Mouse (Mus musculus): ENCODE results near the gene Tom1. TPM values are rescaled to one million over a fixed set of nuclear protein-coding genes. Genes with fewer than 3 reads are reported as not detected.

The Tom1 gene
- 30.1 and 35.0 TPM in 2 replicates for polyA plus RNA-seq (2014; fragmentation: Nextera tagmentation; extraction: Ambion mirVana)

DNA sequence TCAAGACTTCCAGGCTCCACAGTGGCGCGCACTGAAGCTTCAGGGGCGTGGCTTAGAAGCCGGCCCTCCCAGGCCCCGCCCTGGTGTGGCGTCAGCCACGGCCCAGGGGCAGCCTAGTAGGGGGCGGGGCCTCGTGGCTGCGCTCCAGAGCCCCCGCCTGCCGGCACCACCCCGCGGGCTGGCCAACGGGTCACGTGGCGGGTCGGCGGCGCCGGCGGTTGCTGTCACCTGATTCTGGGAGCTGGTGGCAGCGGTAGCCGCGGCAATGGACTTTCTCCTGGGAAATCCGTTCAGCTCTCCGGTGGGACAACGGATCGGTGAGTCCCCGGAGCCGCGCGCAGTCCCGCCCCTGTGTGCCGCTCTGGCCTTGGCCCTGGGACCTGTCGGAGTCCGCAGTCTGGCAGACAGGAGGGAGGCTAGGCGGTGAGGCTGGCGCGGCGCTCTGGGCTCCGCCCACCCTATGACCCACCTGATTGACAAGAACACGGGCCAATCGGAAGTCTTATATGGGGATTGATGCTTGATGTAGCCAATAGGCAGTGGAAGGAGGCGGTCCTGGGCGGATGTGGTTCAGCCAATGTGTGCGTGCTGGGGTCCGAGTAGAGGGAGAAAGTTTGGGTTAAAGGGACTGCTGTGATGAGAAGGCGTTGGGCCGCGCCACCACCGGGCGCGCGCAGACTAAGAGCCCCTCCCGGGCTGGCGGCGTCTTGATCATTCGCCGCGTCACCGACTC, at the start of gene Tom1:
Gene Tom1, plus strand, starts transcription at position 195 of the 733 bp plus-strand sequence.
- WGBS = 0% methylated on average over 62 of the region's 62 CpGs
- no peak within 1 kb of the TSS for H3K27ac ChIP-seq (replicated peaks; ENCODE audit: low read depth, low read length)
- H3K4me3 ChIP-seq (ENCODE audit: low read depth, low read length) = peak within 1 kb of the TSS; percentile 62
- no peaks in the 10 kb centered on the region for H3K9me3 ChIP-seq (ENCODE audit: control insufficient read depth, low read length)
- H3K4me1 ChIP-seq (ENCODE audit: control insufficient read depth, insufficient read depth, low read length) = no peaks in the 10 kb centered on the region
- H3K36me3 ChIP-seq (ENCODE audit: control insufficient read depth, insufficient read depth, low read length) = no peaks in the 10 kb centered on the region
- peak within 1 kb of the TSS; percentile 64 for H3K9ac ChIP-seq (ENCODE audit: low read length)
- ATAC-seq (ENCODE audit: insufficient number of reproducible peaks, low FRiP score, low TSS enrichment, low read depth) = peak; percentile 99
- peak; percentile 99 for DNase-seq (ENCODE audit: low spot score)
- peak within 1 kb of the TSS; percentile 93 for H3K4me2 ChIP-seq (ENCODE audit: low read depth, severe bottlenecking)
- no peaks in the 10 kb centered on the region for H3K27me3 ChIP-seq (ENCODE audit: control insufficient read depth, insufficient read depth, low read length)

DNA sequence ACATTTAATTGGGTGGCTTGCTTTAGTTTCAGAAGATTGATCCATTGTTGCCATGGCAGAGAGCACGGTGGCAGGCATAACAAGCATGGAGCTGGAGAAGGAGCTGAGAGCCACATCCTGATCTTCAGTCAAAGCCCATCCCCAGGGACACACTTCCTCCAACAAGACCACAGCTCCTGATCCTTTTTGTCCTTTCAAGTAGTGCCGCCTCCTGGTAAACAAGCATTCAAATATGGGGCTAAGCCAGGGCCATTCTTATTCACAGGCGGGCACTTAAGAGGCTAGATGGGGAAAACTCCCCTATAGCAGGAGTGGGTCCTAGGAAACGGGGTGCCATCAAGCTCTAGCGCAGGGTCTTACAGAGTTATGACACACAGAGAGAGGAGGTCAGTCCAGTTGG, 46.1 kb upstream of the Tom1 start:
- Histone ChIP-seq H3K4me1 (ENCODE audit: control insufficient read depth, insufficient read depth, low read length) (no peaks in the 10 kb centered on the region), H3K27me3 (ENCODE audit: control insufficient read depth, insufficient read depth, low read length) (no peaks in the 10 kb centered on the region), H3K9ac (ENCODE audit: low read length) (no peak overlapping the region), H3K4me3 (ENCODE audit: low read depth, low read length) (no peak overlapping the region), H3K4me2 (ENCODE audit: low read depth, severe bottlenecking) (no peak overlapping the region), H3K36me3 (ENCODE audit: control insufficient read depth, insufficient read depth, low read length) (no peaks in the 10 kb centered on the region), H3K27ac (replicated peaks; ENCODE audit: low read depth, low read length) (no peak overlapping the region), H3K9me3 (ENCODE audit: control insufficient read depth, low read length) (no peaks in the 10 kb centered on the region)
- ATAC-seq (ENCODE audit: insufficient number of reproducible peaks, low FRiP score, low TSS enrichment, low read depth) = no peak
- no peak for DNase-seq (ENCODE audit: low spot score)
- WGBS = 87% methylated on average over 5 of the region's 5 CpGs

DNA sequence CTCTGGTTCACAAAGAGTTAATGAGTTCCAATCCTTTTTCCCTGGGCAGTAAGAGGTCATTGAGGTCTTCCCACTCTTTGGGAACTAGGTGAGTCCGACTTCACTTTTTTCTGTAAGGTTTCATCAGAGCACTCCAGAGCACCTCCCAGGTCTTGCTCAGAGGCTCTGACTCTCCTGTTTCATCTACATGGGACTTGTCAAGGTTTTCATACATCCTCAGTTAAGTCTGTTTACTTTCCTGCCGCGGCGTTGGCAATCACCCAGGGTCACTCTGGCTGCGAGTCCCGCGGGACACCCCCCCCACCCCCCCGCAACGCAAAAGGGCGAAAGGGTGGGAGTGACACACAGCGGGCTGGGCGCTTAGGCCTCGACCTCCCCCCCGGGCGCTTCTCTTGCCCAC, 43.5 kb upstream of the Tom1 start:
- H3K4me3 ChIP-seq (ENCODE audit: low read depth, low read length) = no peak overlapping the region
- no peaks in the 10 kb centered on the region for H3K9me3 ChIP-seq (ENCODE audit: control insufficient read depth, low read length)
- H3K27ac ChIP-seq (replicated peaks; ENCODE audit: low read depth, low read length) = no peak overlapping the region
- ATAC-seq (ENCODE audit: insufficient number of reproducible peaks, low FRiP score, low TSS enrichment, low read depth) (no peak), DNase-seq (ENCODE audit: low spot score) (no peak)
- H3K4me1 ChIP-seq (ENCODE audit: control insufficient read depth, insufficient read depth, low read length) = no peaks in the 10 kb centered on the region
- WGBS = 24% methylated on average over 15 of the region's 15 CpGs
- H3K4me2 ChIP-seq (ENCODE audit: low read depth, severe bottlenecking) = no peak overlapping the region
- no peaks in the 10 kb centered on the region for H3K27me3 ChIP-seq (ENCODE audit: control insufficient read depth, insufficient read depth, low read length)
- H3K9ac ChIP-seq (ENCODE audit: low read length) = no peak overlapping the region
- H3K36me3 ChIP-seq (ENCODE audit: control insufficient read depth, insufficient read depth, low read length) = no peaks in the 10 kb centered on the region

DNA sequence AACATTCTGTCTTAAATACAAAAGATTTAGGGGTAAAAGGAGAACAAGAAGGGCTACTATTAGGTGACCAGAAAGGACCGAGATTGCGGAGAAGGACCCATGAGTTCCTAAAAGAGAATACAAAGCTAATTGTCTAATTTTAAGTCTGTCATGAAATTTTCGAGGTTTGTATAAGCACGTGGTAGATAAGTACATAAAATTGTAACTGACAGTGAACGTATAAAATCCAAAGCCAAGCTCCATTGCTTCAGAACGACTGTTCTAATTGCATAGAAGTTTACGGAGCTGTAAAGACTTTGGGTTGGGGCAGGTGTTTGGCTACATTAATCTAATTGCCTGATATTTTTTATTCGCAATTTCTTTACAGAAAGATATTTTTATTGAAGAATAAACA, 40.4 kb upstream of the Tom1 start, which contains the start of gene Hmgxb4:
Gene Hmgxb4, plus strand, starts transcription at position 276 of the 394 bp plus-strand sequence.
- Histone ChIP-seq H3K36me3 (ENCODE audit: control insufficient read depth, insufficient read depth, low read length) (no peaks in the 10 kb centered on the region), H3K27ac (replicated peaks; ENCODE audit: low read depth, low read length) (peak within 1 kb of the TSS; percentile 93), H3K9me3 (ENCODE audit: control insufficient read depth, low read length) (no peaks in the 10 kb centered on the region), H3K4me1 (ENCODE audit: control insufficient read depth, insufficient read depth, low read length) (no peaks in the 10 kb centered on the region), H3K27me3 (ENCODE audit: control insufficient read depth, insufficient read depth, low read length) (no peaks in the 10 kb centered on the region), H3K4me2 (ENCODE audit: low read depth, severe bottlenecking) (peak within 1 kb of the TSS; percentile 60), H3K9ac (ENCODE audit: low read length) (peak within 1 kb of the TSS; percentile 99), H3K4me3 (ENCODE audit: low read depth, low read length) (peak within 1 kb of the TSS; percentile 82)
- 0 out of 2 replicates have a peak, but pooled peaks have one; percentile 2 for ATAC-seq (ENCODE audit: insufficient number of reproducible peaks, low FRiP score, low TSS enrichment, low read depth)
- DNase-seq (ENCODE audit: low spot score) = no peak
- WGBS = 17% methylated on average over 8 of the region's 8 CpGs

DNA sequence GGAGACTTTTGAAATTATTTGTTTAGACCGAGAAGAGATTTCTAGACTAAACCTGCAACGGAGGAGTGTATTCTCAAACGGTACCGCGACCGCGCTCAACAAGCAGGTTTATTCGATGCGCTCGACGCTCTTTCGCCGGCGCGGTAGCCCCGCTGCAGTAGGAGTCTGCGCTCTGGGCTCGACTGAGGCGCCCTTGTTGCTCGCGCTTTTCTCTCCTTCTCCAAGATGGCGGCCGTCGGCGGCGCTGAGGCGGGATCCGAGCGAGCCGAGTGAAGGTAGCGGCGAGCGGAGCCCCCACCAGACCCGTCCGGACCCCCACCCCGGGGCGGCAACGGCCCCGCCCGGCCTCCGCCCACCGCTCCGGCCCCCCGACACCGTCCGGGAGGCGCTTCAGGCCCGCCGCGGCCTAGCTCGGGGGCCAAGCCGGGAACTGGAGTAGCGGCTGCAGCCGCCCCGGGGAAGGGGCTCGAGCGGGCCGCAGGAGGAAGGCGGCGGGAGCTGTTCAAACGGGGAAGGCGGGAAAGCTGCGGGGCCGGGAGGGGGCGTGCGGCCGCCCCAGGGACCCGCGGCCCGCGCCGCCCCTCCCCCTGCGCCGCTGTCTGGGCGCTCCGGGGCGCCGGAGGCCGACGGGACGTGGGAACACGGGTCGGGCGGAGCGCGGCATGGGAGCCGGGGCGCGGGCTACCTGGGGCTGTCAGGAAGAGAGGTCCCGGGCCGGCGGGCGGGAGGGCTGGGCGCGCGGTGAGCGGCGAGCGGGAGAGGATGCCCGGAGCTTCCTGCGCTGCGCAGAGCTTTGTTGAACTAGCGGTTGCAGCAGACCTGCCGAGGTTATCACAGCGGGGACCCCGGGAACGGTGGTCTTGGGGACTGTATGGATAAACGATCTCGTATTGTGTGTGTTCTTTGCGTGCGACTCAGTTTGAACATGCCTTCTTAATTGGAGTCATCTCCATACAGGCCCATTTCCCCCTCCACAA, 39.7 kb upstream of the Tom1 start:
- Histone ChIP-seq H3K27ac (replicated peaks; ENCODE audit: low read depth, low read length) (peak overlapping the region; percentile 93), H3K4me2 (ENCODE audit: low read depth, severe bottlenecking) (peak overlapping the region; percentile 60), H3K4me1 (ENCODE audit: control insufficient read depth, insufficient read depth, low read length) (no peaks in the 10 kb centered on the region), H3K4me3 (ENCODE audit: low read depth, low read length) (peak overlapping the region; percentile 82), H3K9me3 (ENCODE audit: control insufficient read depth, low read length) (no peaks in the 10 kb centered on the region), H3K9ac (ENCODE audit: low read length) (peak overlapping the region; percentile 99), H3K36me3 (ENCODE audit: control insufficient read depth, insufficient read depth, low read length) (peaks cover under 1% of the 10 kb centered on the region; the same call in 1 of the 2 replicates), H3K27me3 (ENCODE audit: control insufficient read depth, insufficient read depth, low read length) (no peaks in the 10 kb centered on the region)
- DNase-seq (ENCODE audit: low spot score) (peak; percentile 85), ATAC-seq (ENCODE audit: insufficient number of reproducible peaks, low FRiP score, low TSS enrichment, low read depth) (peak; percentile 92)
- under 1% methylated on average over 86 of the region's 111 CpGs for WGBS

DNA sequence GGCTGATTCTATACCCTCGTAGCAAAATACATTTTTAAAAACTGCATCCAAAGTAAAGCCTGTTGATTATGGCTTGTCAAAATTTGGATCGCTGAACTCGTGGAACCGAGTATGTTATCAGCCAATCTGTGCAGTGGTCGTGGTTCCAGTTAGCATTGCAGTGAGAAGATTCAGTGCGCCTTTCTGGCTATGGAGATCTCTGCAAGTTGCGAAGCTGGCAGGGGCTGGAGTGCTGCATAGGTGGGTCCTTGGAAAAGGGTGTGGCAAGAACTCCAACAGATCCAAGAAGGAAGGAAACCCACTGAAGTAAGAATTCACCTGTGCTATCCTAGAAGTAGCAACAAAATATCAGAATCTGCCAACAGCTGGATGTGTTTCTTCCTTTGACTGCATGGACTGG, 39.0 kb upstream of the Tom1 start:
- peaks cover 4% of the 10 kb centered on the region; the same call in 1 of the 2 replicates for H3K36me3 ChIP-seq (ENCODE audit: control insufficient read depth, insufficient read depth, low read length)
- peak; percentile 29 for DNase-seq (ENCODE audit: low spot score)
- H3K27ac ChIP-seq (replicated peaks; ENCODE audit: low read depth, low read length) = no peak overlapping the region
- 10% methylated on average over 7 of the region's 7 CpGs for WGBS
- H3K9ac ChIP-seq (ENCODE audit: low read length) = peak overlapping the region; percentile 99; the same call in 1 of the 2 replicates
- ATAC-seq (ENCODE audit: insufficient number of reproducible peaks, low FRiP score, low TSS enrichment, low read depth) = 0 out of 2 replicates have a peak, but pooled peaks have one; percentile 22
- H3K4me2 ChIP-seq (ENCODE audit: low read depth, severe bottlenecking) = peak overlapping the region; percentile 60
- no peaks in the 10 kb centered on the region for H3K4me1 ChIP-seq (ENCODE audit: control insufficient read depth, insufficient read depth, low read length)
- H3K27me3 ChIP-seq (ENCODE audit: control insufficient read depth, insufficient read depth, low read length) = no peaks in the 10 kb centered on the region
- H3K4me3 ChIP-seq (ENCODE audit: low read depth, low read length) = peak overlapping the region; percentile 82
- H3K9me3 ChIP-seq (ENCODE audit: control insufficient read depth, low read length) = no peaks in the 10 kb centered on the region

DNA sequence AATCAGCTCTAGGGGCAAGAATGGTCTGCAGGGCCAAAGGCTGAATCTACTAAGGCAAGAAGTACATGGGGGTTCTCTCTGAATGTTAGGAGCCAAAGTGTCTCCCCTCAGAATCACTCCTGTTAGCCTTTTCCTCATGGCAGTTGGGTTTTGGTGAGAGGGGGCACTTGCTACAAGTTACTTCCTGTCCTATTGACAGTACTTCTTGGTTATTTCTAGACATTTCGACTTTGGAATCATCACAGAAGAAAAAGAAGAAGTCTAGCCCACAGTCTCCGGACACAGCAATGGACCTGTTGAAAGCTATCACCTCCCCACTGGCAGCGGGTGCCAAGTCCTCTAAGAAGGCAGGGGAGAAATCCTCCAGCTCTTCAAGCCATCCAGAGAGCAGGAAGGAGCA, 33.1 kb upstream of the Tom1 start:
- ATAC-seq (ENCODE audit: insufficient number of reproducible peaks, low FRiP score, low TSS enrichment, low read depth) (no peak), DNase-seq (ENCODE audit: low spot score) (no peak)
- Histone ChIP-seq H3K4me2 (ENCODE audit: low read depth, severe bottlenecking) (no peak overlapping the region), H3K4me1 (ENCODE audit: control insufficient read depth, insufficient read depth, low read length) (no peaks in the 10 kb centered on the region), H3K36me3 (ENCODE audit: control insufficient read depth, insufficient read depth, low read length) (peaks cover 20% of the 10 kb centered on the region), H3K9ac (ENCODE audit: low read length) (no peak overlapping the region), H3K4me3 (ENCODE audit: low read depth, low read length) (no peak overlapping the region), H3K27ac (replicated peaks; ENCODE audit: low read depth, low read length) (no peak overlapping the region), H3K9me3 (ENCODE audit: control insufficient read depth, low read length) (no peaks in the 10 kb centered on the region), H3K27me3 (ENCODE audit: control insufficient read depth, insufficient read depth, low read length) (no peaks in the 10 kb centered on the region)
- 93% methylated on average over 3 of the region's 3 CpGs for WGBS

DNA sequence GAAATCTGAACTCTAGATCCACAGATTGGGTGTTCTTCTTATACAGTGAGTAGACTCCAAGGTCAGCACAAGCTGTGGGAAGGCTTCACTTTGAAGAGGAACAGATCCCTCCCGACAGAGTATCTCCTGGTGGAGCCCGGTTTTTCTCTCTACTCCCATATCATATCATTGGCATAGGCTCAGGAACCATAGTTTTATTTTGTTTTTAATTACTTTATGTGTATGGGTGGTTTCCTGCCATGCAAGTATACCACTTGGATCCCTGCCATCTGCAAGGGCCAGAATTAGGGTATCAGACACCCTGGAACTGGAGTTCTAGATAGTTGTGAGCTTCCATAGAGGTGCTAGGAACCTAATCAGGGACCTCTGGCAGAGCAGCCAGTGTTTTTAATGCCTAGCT, 24.7 kb upstream of the Tom1 start:
- Histone ChIP-seq H3K9ac (ENCODE audit: low read length) (no peak overlapping the region), H3K9me3 (ENCODE audit: control insufficient read depth, low read length) (no peaks in the 10 kb centered on the region), H3K4me3 (ENCODE audit: low read depth, low read length) (no peak overlapping the region), H3K27ac (replicated peaks; ENCODE audit: low read depth, low read length) (no peak overlapping the region), H3K4me2 (ENCODE audit: low read depth, severe bottlenecking) (no peak overlapping the region), H3K4me1 (ENCODE audit: control insufficient read depth, insufficient read depth, low read length) (no peaks in the 10 kb centered on the region), H3K36me3 (ENCODE audit: control insufficient read depth, insufficient read depth, low read length) (peaks cover 4% of the 10 kb centered on the region; the same call in 1 of the 2 replicates), H3K27me3 (ENCODE audit: control insufficient read depth, insufficient read depth, low read length) (no peaks in the 10 kb centered on the region)
- DNase-seq (ENCODE audit: low spot score) (no peak), ATAC-seq (ENCODE audit: insufficient number of reproducible peaks, low FRiP score, low TSS enrichment, low read depth) (no peak)
- 93% methylated on average over 2 of the region's 2 CpGs for WGBS
